26 mouse cellular contexts compared by ENCODE assay signal in genomic region chr11:20057429-20057828, GRCm38 (mm10). TPM values are rescaled to one million over a fixed set of nuclear protein-coding genes. Genes with fewer than 3 reads are reported as not detected.
A peak's percentile ranks its signal among the peaks of the same experiment; 100 is the strongest.
DNase-seq lines count a peak whose midpoint lies in the region; ATAC-seq and TF ChIP-seq lines count a peak whose summit lies in the region.
"Had no signal": no experiment of that assay in that cellular context is flagged by ENCODE, and none has a peak within 500 bp of the region (broad histone marks: within the 10 kb centered on the region; RNA-seq: fewer than 3 reads in every experiment).

No protein-coding gene starts in this region.

- peaks cover 45% of the 10 kb centered on the region for H3K36me3 ChIP-seq in embryonic facial prominence, embryonic 14.5 days (ENCODE audit: control insufficient read depth, insufficient read depth, low read length)
- H3K36me3 ChIP-seq in embryonic facial prominence, embryonic 10.5 days (replicated peaks) = peaks cover 63% of the 10 kb centered on the region
- peaks cover 39% of the 10 kb centered on the region for H3K36me3 ChIP-seq in midbrain, embryonic 12.5 days
- peaks cover 21% of the 10 kb centered on the region for H3K36me3 ChIP-seq in midbrain, embryonic 14.5 days (ENCODE audit: control insufficient read depth, insufficient read depth, low read length)
- H3K36me3 ChIP-seq in stomach, postnatal 0 days (ENCODE audit: control insufficient read depth, insufficient read depth, low read length) = peaks cover 4% of the 10 kb centered on the region; the same call in 1 of the 2 replicates

- no peaks in the 10 kb centered on the region for H3K4me1 ChIP-seq in embryonic facial prominence, embryonic 14.5 days (ENCODE audit: control insufficient read depth, insufficient read depth, low read length)
- H3K4me1 ChIP-seq in embryonic facial prominence, embryonic 10.5 days = peaks cover 23% of the 10 kb centered on the region
- H3K4me1 ChIP-seq in midbrain, embryonic 12.5 days = no peaks in the 10 kb centered on the region
- no peaks in the 10 kb centered on the region for H3K4me1 ChIP-seq in midbrain, embryonic 14.5 days (ENCODE audit: control insufficient read depth, insufficient read depth, low read length)
- H3K4me1 ChIP-seq in stomach, postnatal 0 days (replicated peaks; ENCODE audit: control insufficient read depth, insufficient read depth) = no peaks in the 10 kb centered on the region
- H3K4me1 ChIP-seq: forebrain, embryonic 13.5 days; hindbrain, embryonic 15.5 days had no signal

- no peak for DNase-seq in embryonic facial prominence, embryonic 14.5 days (ENCODE audit: low spot score)
- no peak for DNase-seq in embryonic facial prominence, embryonic 10.5 days (ENCODE audit: low spot score)
- DNase-seq in midbrain, embryonic 14.5 days = no peak
- DNase-seq in ZHBTc4 (ENCODE audit: low read depth, low spot score) (peak; percentile 39), adipocyte (ENCODE audit: low spot score) (no peak)
- no peak for DNase-seq in stomach, postnatal 0 days (ENCODE audit: low spot score)
- DNase-seq in testis, postnatal 14 days (ENCODE audit: low spot score) = no peak
- DNase-seq: adrenal gland, postnatal 10 days; adrenal gland, postnatal 36 days; cerebellum, adult 18-20 months; cerebellum, adult 9-10 months; cerebellum, postnatal 14 days; gastrocnemius, adult 2 months; gastrocnemius, postnatal 14 days; heart, adult 11 months had no signal

- H3K27me3 ChIP-seq in embryonic facial prominence, embryonic 14.5 days (replicated peaks; ENCODE audit: control insufficient read depth, insufficient read depth, low read length) = no peaks in the 10 kb centered on the region
- H3K27me3 ChIP-seq in embryonic facial prominence, embryonic 10.5 days (replicated peaks; ENCODE audit: low read depth, poor library complexity, severe bottlenecking) = no peaks in the 10 kb centered on the region
- no peaks in the 10 kb centered on the region for H3K27me3 ChIP-seq in midbrain, embryonic 12.5 days
- H3K27me3 ChIP-seq in midbrain, embryonic 14.5 days (ENCODE audit: control insufficient read depth, insufficient read depth, low read length) = no peaks in the 10 kb centered on the region
- no peaks in the 10 kb centered on the region for H3K27me3 ChIP-seq in stomach, postnatal 0 days (ENCODE audit: control insufficient read depth, insufficient read depth, low read length)
- H3K27me3 ChIP-seq: embryonic facial prominence, embryonic 12.5 days; forebrain, embryonic 13.5 days; hindbrain, embryonic 12.5 days; hindbrain, embryonic 15.5 days; Patski had no signal

- ATAC-seq in embryonic facial prominence, embryonic 14.5 days (ENCODE audit: low read depth) = 0 out of 2 replicates have a peak, but pooled peaks have one; percentile 39
- ATAC-seq in midbrain, embryonic 12.5 days (ENCODE audit: low FRiP score, low read depth) = 0 out of 2 replicates have a peak, but pooled peaks have one; percentile 34
- no peak for ATAC-seq in midbrain, embryonic 14.5 days (ENCODE audit: low FRiP score, low TSS enrichment)
- peak; percentile 64; the same call in 1 of the 2 replicates for ATAC-seq in stomach, postnatal 0 days (ENCODE audit: low FRiP score, low TSS enrichment)
- ATAC-seq: activated CD4-positive, CD25-positive, alpha-beta regulatory T cell, adult 4 months; forebrain, embryonic 13.5 days; forebrain, embryonic 16.5 days; Patski had no signal

- no peak for TF ChIP-seq EP300 in stomach, postnatal 0 days (optimal IDR thresholded peaks at IDR 0.05)

- no peak overlapping the region for H3K4me3 ChIP-seq in embryonic facial prominence, embryonic 14.5 days (ENCODE audit: low read depth, low read length)
- no peak overlapping the region for H3K4me3 ChIP-seq in embryonic facial prominence, embryonic 10.5 days
- H3K4me3 ChIP-seq in midbrain, embryonic 12.5 days = no peak overlapping the region
- no peak overlapping the region for H3K4me3 ChIP-seq in midbrain, embryonic 14.5 days (replicated peaks; ENCODE audit: low read depth, low read length)
- H3K4me3 ChIP-seq in stomach, postnatal 0 days (ENCODE audit: low read depth, low read length) = no peak overlapping the region
- H3K4me3 ChIP-seq: embryonic facial prominence, embryonic 12.5 days; forebrain, embryonic 10.5 days; forebrain, embryonic 13.5 days; gastrocnemius, adult 2 months; hindbrain, embryonic 12.5 days; hindbrain, embryonic 15.5 days had no signal

- no peak overlapping the region for H3K4me2 ChIP-seq in embryonic facial prominence, embryonic 14.5 days (ENCODE audit: low read depth, low read length)
- no peak overlapping the region for H3K4me2 ChIP-seq in midbrain, embryonic 12.5 days (replicated peaks)
- no peak overlapping the region for H3K4me2 ChIP-seq in midbrain, embryonic 14.5 days (ENCODE audit: low read length)
- H3K4me2 ChIP-seq in stomach, postnatal 0 days (replicated peaks; ENCODE audit: low read depth) = no peak overlapping the region
- H3K4me2 ChIP-seq: embryonic facial prominence, embryonic 12.5 days; forebrain, embryonic 13.5 days; heart, embryonic 11.5 days; hindbrain, embryonic 12.5 days; hindbrain, embryonic 15.5 days had no signal

- no peak for TF ChIP-seq CTCF in stomach, postnatal 0 days (IDR thresholded peaks at IDR 0.05; ENCODE audit: low read depth)

- no peak overlapping the region for H3K9ac ChIP-seq in embryonic facial prominence, embryonic 14.5 days (ENCODE audit: low read depth, low read length)
- no peak overlapping the region for H3K9ac ChIP-seq in midbrain, embryonic 12.5 days (replicated peaks)
- no peak overlapping the region for H3K9ac ChIP-seq in midbrain, embryonic 14.5 days (replicated peaks; ENCODE audit: low read length)
- H3K9ac ChIP-seq in stomach, postnatal 0 days (ENCODE audit: low read length) = no peak overlapping the region
- H3K9ac ChIP-seq: embryonic facial prominence, embryonic 12.5 days; forebrain, embryonic 13.5 days; hindbrain, embryonic 12.5 days; hindbrain, embryonic 15.5 days had no signal

- no peaks in the 10 kb centered on the region for H3K9me3 ChIP-seq in embryonic facial prominence, embryonic 14.5 days (ENCODE audit: control insufficient read depth, low read length)
- H3K9me3 ChIP-seq in embryonic facial prominence, embryonic 10.5 days = no peaks in the 10 kb centered on the region
- no peaks in the 10 kb centered on the region for H3K9me3 ChIP-seq in midbrain, embryonic 12.5 days
- H3K9me3 ChIP-seq in midbrain, embryonic 14.5 days (ENCODE audit: control insufficient read depth, low read length) = no peaks in the 10 kb centered on the region
- H3K9me3 ChIP-seq in stomach, postnatal 0 days (ENCODE audit: control insufficient read depth, low read length) = no peaks in the 10 kb centered on the region
- H3K9me3 ChIP-seq: embryonic facial prominence, embryonic 12.5 days; forebrain, embryonic 10.5 days; forebrain, embryonic 13.5 days; G1E; hindbrain, embryonic 12.5 days; hindbrain, embryonic 15.5 days had no signal

- 74% methylated on average over 2 of the region's 2 CpGs for WGBS in embryonic facial prominence, embryonic 14.5 days
- 86% methylated on average over 2 of the region's 2 CpGs for WGBS in embryonic facial prominence, embryonic 10.5 days
- WGBS in midbrain, embryonic 12.5 days = 94% methylated on average over 2 of the region's 2 CpGs
- WGBS in midbrain, embryonic 14.5 days = 98% methylated on average over 2 of the region's 2 CpGs
- WGBS in stomach, postnatal 0 days = 70% methylated on average over 2 of the region's 2 CpGs

- no peak overlapping the region for H3K27ac ChIP-seq in embryonic facial prominence, embryonic 14.5 days (replicated peaks; ENCODE audit: low read depth, low read length)
- no peak overlapping the region for H3K27ac ChIP-seq in embryonic facial prominence, embryonic 10.5 days (replicated peaks)
- no peak overlapping the region for H3K27ac ChIP-seq in midbrain, embryonic 12.5 days (replicated peaks)
- H3K27ac ChIP-seq in midbrain, embryonic 14.5 days (replicated peaks; ENCODE audit: low read depth, low read length) = no peak overlapping the region
- H3K27ac ChIP-seq in stomach, postnatal 0 days (replicated peaks) = no peak overlapping the region
- H3K27ac ChIP-seq: embryonic facial prominence, embryonic 12.5 days; forebrain, embryonic 10.5 days; forebrain, embryonic 13.5 days; gastrocnemius, adult 2 months; hindbrain, embryonic 12.5 days; hindbrain, embryonic 15.5 days had no signal

RNA-seq across cellular contexts. Expression of gene Actr2, which starts 55.3 kb away (rescaled TPM):
- polyA plus RNA-seq in embryonic facial prominence, embryonic 14.5 days (2014; fragmentation: Nextera tagmentation; extraction: Ambion mirVana) = 66.6 and 67.3 TPM in 2 replicates
- polyA plus RNA-seq in embryonic facial prominence, embryonic 10.5 days (2016; fragmentation: Nextera tagmentation; extraction: Ambion mirVana) = 111 and 114 TPM in 2 replicates
- 141 and 151 TPM in 2 replicates for polyA plus RNA-seq in midbrain, embryonic 12.5 days (2016; fragmentation: Nextera tagmentation; extraction: Ambion mirVana)
- polyA plus RNA-seq in midbrain, embryonic 14.5 days (2014; fragmentation: Nextera tagmentation; extraction: Ambion mirVana) = 107 and 112 TPM in 2 replicates
- 87.1 and 94.7 TPM in 2 replicates for polyA plus RNA-seq in stomach, postnatal 0 days (2015; fragmentation: Nextera tagmentation; extraction: Ambion mirVana)
